Mouse (Mus musculus): ENCODE data around the gene Wwox.

- TF ChIP-seq POLR2A (IDR thresholded peaks at IDR 0.05; ENCODE audit: insufficient read depth, low read depth, low read length) (no peak), CTCF (IDR thresholded peaks at IDR 0.05; ENCODE audit: insufficient read depth, low read depth, low read length) (no peak)
Observed at GRCm38 (mm10) chr8:114684046-114684702, 244.7 kb downstream of the Wwox start.
